Mouse (Mus musculus) testis, adult 2 months (tissue): Measurements from ENCODE around the gene Pcsk2.

Source experiments
- CTCF ChIP-seq: fragments of 200-500 bp; IDR thresholded peaks from 2 replicates; pipeline ENCODE4 v1.5.1; 2012; ENCODE audit warnings: low read depth, mild to moderate bottlenecking, inconsistent platforms, low read length, moderate library complexity; ENCODE audit not compliant: control insufficient read depth, insufficient read depth, insufficient replicate concordance
- POLR2A ChIP-seq: fragments of 200-500 bp; IDR thresholded peaks from 2 replicates; pipeline ENCODE4 v1.6.1; 2012; ENCODE audit warnings: low read depth, mild to moderate bottlenecking, inconsistent platforms, low read length, moderate library complexity; ENCODE audit not compliant: control insufficient read depth

GRCm38 (mm10) chr2:143711886-143712285, 165.9 kb downstream of the Pcsk2 start:
- TF ChIP-seq POLR2A (no peak), CTCF (no peak)
